Mouse (Mus musculus) testis, adult 2 months (tissue): Measurements from ENCODE around the gene Atxn2. TPM values are rescaled to one million over a fixed set of nuclear protein-coding genes. Genes with fewer than 3 reads are reported as not detected.

Experiments
- H3K27ac ChIP-seq: fragments of 200-500 bp; 2 replicates; pipeline ENCODE4 v1.5.1; 2012; ENCODE audit warnings: low read depth, low read length; ENCODE audit not compliant: control insufficient read depth, insufficient read depth
- H3K27me3 ChIP-seq: fragments of 200-500 bp; 2 replicates; pipeline ENCODE4 v1.6.1; 2012; ENCODE audit warnings: mild to moderate bottlenecking, low read length, moderate library complexity; ENCODE audit not compliant: control insufficient read depth, insufficient read depth
- H3K36me3 ChIP-seq: fragments of 200-500 bp; 2 replicates; pipeline ENCODE4 v1.6.1; 2012; ENCODE audit warnings: mild to moderate bottlenecking, low read length; ENCODE audit not compliant: control insufficient read depth, insufficient read depth
- H3K4me1 ChIP-seq: fragments of 200-500 bp; 2 replicates; pipeline ENCODE4 v1.6.1; 2012; ENCODE audit warnings: low read length; ENCODE audit not compliant: control insufficient read depth, insufficient read depth
- H3K4me3 ChIP-seq: fragments of 200-500 bp; 2 replicates; pipeline ENCODE4 v1.5.1; 2012; ENCODE audit warnings: low read depth, mild to moderate bottlenecking, low read length, moderate library complexity, mixed read lengths; ENCODE audit not compliant: control insufficient read depth
- CTCF ChIP-seq: fragments of 200-500 bp; IDR thresholded peaks from 2 replicates; pipeline ENCODE4 v1.5.1; 2012; ENCODE audit warnings: low read depth, mild to moderate bottlenecking, inconsistent platforms, low read length, moderate library complexity; ENCODE audit not compliant: control insufficient read depth, insufficient read depth, insufficient replicate concordance
- POLR2A ChIP-seq: fragments of 200-500 bp; IDR thresholded peaks from 2 replicates; pipeline ENCODE4 v1.6.1; 2012; ENCODE audit warnings: low read depth, mild to moderate bottlenecking, inconsistent platforms, low read length, moderate library complexity; ENCODE audit not compliant: control insufficient read depth
- polyA plus RNA-seq: library from polyadenylated mRNA; depleted of rRNA; stranded (reverse); fragments of >200 nt; gene quantifications from 2 replicates; pipeline ENCODE4 v1.2.3, GENCODE M21; 2012

The Atxn2 gene
- polyA plus RNA-seq, 1 experiment = 166 TPM

GRCm38 (mm10) chr5:121818401-121818800, 107.3 kb downstream of the Atxn2 start:
- Histone ChIP-seq H3K4me1 (no peaks in the 10 kb centered on the region), H3K27ac (no peak overlapping the region), H3K27me3 (no peaks in the 10 kb centered on the region), H3K4me3 (no peak overlapping the region), H3K36me3 (no peaks in the 10 kb centered on the region)
- TF ChIP-seq CTCF = no peak
- TF ChIP-seq POLR2A = peak; percentile 15; the same call in 1 of the 2 replicates

- no peaks in the 10 kb centered on the region for H3K36me3 ChIP-seq
- H3K27me3 ChIP-seq = no peaks in the 10 kb centered on the region
- H3K27ac ChIP-seq = no peak overlapping the region
- H3K4me3 ChIP-seq = no peak overlapping the region
- H3K4me1 ChIP-seq = no peaks in the 10 kb centered on the region
- TF ChIP-seq POLR2A (no peak), CTCF (no peak)
Observed at GRCm38 (mm10) chr5:121818862-121819261, 107.7 kb downstream of the Atxn2 start.

GRCm38 (mm10) chr5:121819559-121819958, 108.4 kb downstream of the Atxn2 start:
- H3K27ac ChIP-seq = no peak overlapping the region
- H3K27me3 ChIP-seq = no peaks in the 10 kb centered on the region
- TF ChIP-seq CTCF = no peak
- TF ChIP-seq POLR2A = no peak
- H3K36me3 ChIP-seq = no peaks in the 10 kb centered on the region
- no peaks in the 10 kb centered on the region for H3K4me1 ChIP-seq
- no peak overlapping the region for H3K4me3 ChIP-seq

GRCm38 (mm10) chr5:121820161-121820560, 109.0 kb downstream of the Atxn2 start:
- Histone ChIP-seq H3K27ac (no peak overlapping the region), H3K4me3 (no peak overlapping the region), H3K4me1 (no peaks in the 10 kb centered on the region), H3K27me3 (no peaks in the 10 kb centered on the region), H3K36me3 (no peaks in the 10 kb centered on the region)
- TF ChIP-seq POLR2A = no peak
- no peak for TF ChIP-seq CTCF

- H3K27me3 ChIP-seq = no peaks in the 10 kb centered on the region
- no peaks in the 10 kb centered on the region for H3K36me3 ChIP-seq
- no peaks in the 10 kb centered on the region for H3K4me1 ChIP-seq
- TF ChIP-seq POLR2A = no peak
- no peak overlapping the region for H3K4me3 ChIP-seq
- H3K27ac ChIP-seq = no peak overlapping the region
Observed at GRCm38 (mm10) chr5:121820657-121821056, 109.5 kb downstream of the Atxn2 start.

GRCm38 (mm10) chr5:121821116-121821515, 110.0 kb downstream of the Atxn2 start:
- no peak overlapping the region for H3K27ac ChIP-seq
- TF ChIP-seq CTCF (no peak), POLR2A (no peak)
- no peaks in the 10 kb centered on the region for H3K36me3 ChIP-seq
- H3K4me1 ChIP-seq = no peaks in the 10 kb centered on the region
- H3K27me3 ChIP-seq = no peaks in the 10 kb centered on the region
- H3K4me3 ChIP-seq = no peak overlapping the region

- TF ChIP-seq POLR2A = no peak
- Histone ChIP-seq H3K4me3 (no peak overlapping the region), H3K4me1 (no peaks in the 10 kb centered on the region), H3K27me3 (no peaks in the 10 kb centered on the region), H3K36me3 (no peaks in the 10 kb centered on the region), H3K27ac (no peak overlapping the region)
Observed at GRCm38 (mm10) chr5:121821552-121821951, 110.4 kb downstream of the Atxn2 start.

GRCm38 (mm10) chr5:121822786-121823505, 111.8 kb downstream of the Atxn2 start:
- Histone ChIP-seq H3K36me3 (no peaks in the 10 kb centered on the region), H3K27ac (no peak overlapping the region), H3K4me3 (no peak overlapping the region), H3K4me1 (peaks cover 1% of the 10 kb centered on the region; the same call in 1 of the 2 replicates), H3K27me3 (no peaks in the 10 kb centered on the region)
- TF ChIP-seq CTCF (no peak), POLR2A (no peak)
